Mouse (Mus musculus) liver, embryonic 11.5 days (tissue): ENCODE results near the gene 2810408A11Rik. TPM values are rescaled to one million over a fixed set of nuclear protein-coding genes. Genes with fewer than 3 reads are reported as not detected.

ENCODE experiments used
- ATAC-seq: fragments of 200-750 bp; cut with Nextera tagmentation; replicated peaks from 2 replicates; pipeline ENCODE4 v1.8.0; 2017; ENCODE audit warnings: moderate number of reproducible peaks, mild to moderate bottlenecking, moderate TSS enrichment, moderate library complexity; ENCODE audit not compliant: low FRiP score
- DNase-seq: peaks from one replicate; pipeline ENCODE4 v3.0.0-alpha.2; 2017; ENCODE audit warnings: low spot score
- H3K27ac ChIP-seq: fragments of 300-500 bp; sonication (generic); 2 replicates; pipeline ENCODE4 v1.5.1; 2014; ENCODE audit warnings: mild to moderate bottlenecking, low read depth, low read length, control low read depth
- H3K27me3 ChIP-seq: fragments of 300-500 bp; sonication (generic); replicated peaks from 2 replicates; pipeline ENCODE4 v1.6.1; 2014; ENCODE audit warnings: low read length, mixed read lengths; ENCODE audit not compliant: control insufficient read depth, insufficient read depth
- H3K36me3 ChIP-seq: fragments of 300-500 bp; sonication (generic); 2 replicates; pipeline ENCODE4 v1.6.1; 2014; ENCODE audit warnings: mild to moderate bottlenecking, low read length, moderate library complexity, mixed read lengths; ENCODE audit not compliant: control insufficient read depth, insufficient read depth
- H3K4me1 ChIP-seq: fragments of 300-500 bp; sonication (generic); replicated peaks from 2 replicates; pipeline ENCODE4 v1.6.1; 2014; ENCODE audit warnings: low read length, mixed read lengths; ENCODE audit not compliant: control insufficient read depth, insufficient read depth
- H3K4me2 ChIP-seq: fragments of 300-500 bp; sonication (generic); 2 replicates; pipeline ENCODE4 v1.6.1; 2014; ENCODE audit warnings: mild to moderate bottlenecking, control low read depth, moderate library complexity
- H3K4me3 ChIP-seq: fragments of 300-500 bp; sonication (generic); 2 replicates; pipeline ENCODE4 v1.5.1; 2014; ENCODE audit warnings: low read depth, low read length, control low read depth
- H3K9ac ChIP-seq: fragments of 300-500 bp; sonication (generic); 2 replicates; pipeline ENCODE4 v1.6.1; 2014; ENCODE audit warnings: low read depth, low read length, control low read depth
- H3K9me3 ChIP-seq: fragments of 300-500 bp; sonication (generic); 2 replicates; pipeline ENCODE4 v1.6.1; 2016; ENCODE audit warnings: low read length, inconsistent platforms, mixed read lengths; ENCODE audit not compliant: control insufficient read depth
- WGBS: fragments of 180-500 bp; shearing (Covaris S2); extraction: QIAGEN DNeasy Blood & Tissue Kit; methylation state at CpG from one replicate; pipeline ENCODE4 v1.1.7; 2014; 5-methylcytosine and 5-hydroxymethylcytosine counted together
- polyA plus RNA-seq: library from polyadenylated mRNA; unstranded; fragments of >200 nt; fragmentation: Nextera tagmentation; extraction: Ambion mirVana; gene quantifications from 2 replicates; pipeline ENCODE4 v1.2.1, GENCODE M21; 2014

The 2810408A11Rik gene
- polyA plus RNA-seq, 1 experiment from 2014 or later, result 3.2 TPM

DNA sequence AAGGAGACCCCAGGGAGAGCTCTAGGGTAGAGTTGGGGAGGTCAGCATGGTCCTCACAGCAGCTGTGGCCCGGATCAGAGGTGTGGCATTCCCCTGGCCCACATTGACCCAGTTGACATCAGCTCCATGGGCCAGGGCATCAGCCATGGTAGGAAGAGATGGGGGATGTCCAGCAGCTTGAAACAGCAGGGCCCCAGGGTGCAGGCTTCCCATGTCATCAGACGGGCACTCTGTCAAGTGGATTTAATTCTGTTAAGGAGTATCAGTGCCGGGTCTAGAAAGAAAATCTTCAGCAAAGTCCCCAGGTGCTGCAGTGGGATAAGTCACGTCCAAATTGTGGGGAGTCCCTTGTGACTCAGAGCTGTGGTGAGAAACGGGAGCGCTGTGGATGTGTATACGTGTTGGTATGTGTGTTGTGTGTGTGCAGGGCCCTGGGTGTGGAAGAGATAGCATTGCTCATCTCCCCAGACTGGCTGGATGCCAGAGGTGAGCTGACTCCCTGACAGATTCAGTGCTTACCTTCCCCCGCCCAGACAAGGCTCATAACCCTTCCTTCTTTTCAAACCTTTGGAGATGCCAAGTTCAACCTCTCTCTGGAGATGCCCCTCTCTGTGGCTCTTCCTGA lies 17.1 kb downstream of the 2810408A11Rik start:
- WGBS, result 87% methylated on average over 8 of the region's 8 CpGs
- 0 out of 2 replicates have a peak overlapping the region, but pooled peaks have one; percentile 22 for H3K27ac ChIP-seq
- ATAC-seq, result no peak

DNA sequence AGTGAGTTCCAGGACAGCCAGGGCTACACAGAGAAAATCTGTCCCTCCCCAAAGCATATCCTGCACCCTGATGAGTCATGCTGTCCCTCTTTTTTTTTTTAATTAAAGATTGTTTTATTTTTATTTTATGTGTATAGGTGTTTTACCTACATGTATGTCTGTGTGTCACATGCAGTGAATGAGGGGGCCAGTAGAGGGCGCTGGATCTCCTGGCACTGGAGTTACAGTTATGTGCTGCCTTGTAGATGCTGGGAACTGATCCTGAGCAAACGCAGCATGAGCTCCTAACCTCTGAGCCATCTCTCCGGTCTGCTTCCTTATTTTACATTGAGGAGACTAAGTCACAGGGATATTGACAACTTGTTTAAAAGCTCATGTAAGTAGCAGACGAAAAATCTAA lies 17.7 kb downstream of the 2810408A11Rik start:
- WGBS, result 61% methylated on average over 4 of the region's 4 CpGs
- Histone ChIP-seq H3K4me3 (no peak overlapping the region), H3K9ac (no peak overlapping the region), H3K27me3 (no peaks in the 10 kb centered on the region), H3K4me2 (no peak overlapping the region), H3K36me3 (no peaks in the 10 kb centered on the region), H3K4me1 (peaks cover 54% of the 10 kb centered on the region), H3K9me3 (no peaks in the 10 kb centered on the region), H3K27ac (no peak overlapping the region)
- ATAC-seq (no peak), DNase-seq (no peak)

More for the DNA sequence above, 17.1 kb downstream of the 2810408A11Rik start:
- H3K9me3 ChIP-seq, result no peaks in the 10 kb centered on the region
- H3K4me2 ChIP-seq, result no peak overlapping the region
- no peaks in the 10 kb centered on the region for H3K36me3 ChIP-seq
- DNase-seq, result no peak
- no peaks in the 10 kb centered on the region for H3K27me3 ChIP-seq
- peaks cover 49% of the 10 kb centered on the region for H3K4me1 ChIP-seq
- H3K9ac ChIP-seq, result no peak overlapping the region; the same call in 1 of the 2 replicates
- H3K4me3 ChIP-seq, result no peak overlapping the region

DNA sequence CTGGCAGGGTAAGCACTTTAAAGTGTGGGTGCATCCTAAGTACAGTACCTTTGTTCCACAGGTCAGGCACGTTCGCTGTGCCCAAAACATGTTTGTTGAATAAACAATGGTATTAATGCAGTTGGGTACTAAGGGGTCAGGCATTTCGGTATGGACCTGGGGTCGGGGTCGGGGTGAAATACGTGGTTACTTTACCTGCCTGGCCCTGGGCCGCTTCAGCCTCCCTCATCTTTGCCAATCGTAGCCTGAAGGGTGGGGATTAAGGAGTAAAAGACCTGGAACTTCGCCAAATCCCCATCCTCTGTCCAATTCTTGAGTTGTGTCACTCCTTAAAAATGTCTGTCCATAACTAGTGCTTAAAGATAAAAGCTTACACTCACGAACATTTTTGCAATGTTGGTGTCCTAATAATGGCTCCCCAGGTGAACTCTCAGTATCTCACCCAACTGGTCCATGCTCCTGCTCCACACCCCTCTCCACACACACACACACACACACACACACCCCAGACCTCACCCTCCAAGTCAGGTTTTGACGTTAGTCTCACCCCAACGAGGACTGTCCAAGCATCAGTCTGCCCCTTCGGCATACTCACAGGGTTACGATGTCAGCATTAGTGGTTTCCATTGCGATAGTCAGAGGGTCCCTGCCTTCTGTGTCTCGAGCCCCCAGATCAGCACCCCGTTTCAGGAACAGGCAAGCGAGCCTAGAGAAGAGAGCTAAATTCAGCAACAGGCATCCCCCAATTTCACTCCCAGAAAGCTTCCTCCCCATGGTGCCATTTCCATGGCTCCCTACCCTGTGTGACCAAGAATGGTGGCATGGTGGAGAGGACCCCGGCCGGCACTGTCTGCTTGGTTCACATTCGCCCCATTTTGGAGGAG lies 18.8 kb downstream of the 2810408A11Rik start:
- peak overlapping the region; percentile 57; the same call in 1 of the 2 replicates for H3K27ac ChIP-seq

DNA sequence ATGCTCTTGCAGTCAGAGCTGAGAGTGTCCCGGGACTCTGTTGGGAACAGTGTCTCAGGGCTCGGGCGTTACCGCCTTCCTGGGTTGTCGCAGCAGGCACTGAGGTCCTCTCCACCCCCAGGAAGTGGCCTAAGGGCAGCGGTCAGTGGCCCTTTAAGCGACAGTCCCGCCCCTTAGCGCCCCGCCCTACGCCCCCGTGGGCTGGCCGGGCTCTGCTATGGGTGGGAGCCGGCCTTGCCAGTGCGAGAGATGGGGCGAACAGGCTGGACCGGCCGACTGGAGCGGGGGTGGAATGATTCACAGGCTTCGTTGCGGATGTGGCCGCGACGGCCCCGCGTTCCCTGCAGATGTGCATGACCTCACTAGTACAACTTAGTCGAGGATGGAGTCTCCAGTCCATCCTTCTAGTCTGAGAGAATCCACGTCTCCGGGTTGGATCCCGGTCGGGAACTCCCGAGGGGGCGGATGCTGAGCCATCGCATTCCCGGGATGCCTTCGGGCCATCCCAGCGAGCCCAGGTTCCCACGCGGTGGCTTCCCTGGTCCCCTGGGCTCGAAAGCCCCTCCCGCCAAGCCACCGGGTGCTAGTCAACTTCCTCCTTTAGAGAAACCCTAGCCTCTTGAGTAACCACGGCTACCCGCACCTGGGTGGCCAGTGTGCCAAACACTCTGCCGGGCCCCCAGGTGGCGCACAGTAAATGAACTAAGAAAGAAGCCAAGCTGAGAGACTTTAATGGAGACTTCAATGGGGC lies 19.8 kb downstream of the 2810408A11Rik start, which contains the start of gene Kctd11:
Gene Kctd11, minus strand, starts transcription at position 554 of the 751 bp plus-strand sequence.
- no peaks in the 10 kb centered on the region for H3K27me3 ChIP-seq
- peaks cover 53% of the 10 kb centered on the region for H3K4me1 ChIP-seq
- H3K27ac ChIP-seq, result peak within 1 kb of the TSS; percentile 92
- no peaks in the 10 kb centered on the region for H3K36me3 ChIP-seq
- ATAC-seq (peak; percentile 73), DNase-seq (peak; percentile 73)
- peak within 1 kb of the TSS; percentile 80 for H3K9ac ChIP-seq
- under 1% methylated on average over 46 of the region's 46 CpGs for WGBS
- H3K9me3 ChIP-seq, result no peaks in the 10 kb centered on the region
- peak within 1 kb of the TSS; percentile 99 for H3K4me2 ChIP-seq
- peak within 1 kb of the TSS; percentile 63 for H3K4me3 ChIP-seq

More for the DNA sequence above, 18.8 kb downstream of the 2810408A11Rik start:
- Histone ChIP-seq H3K9ac (peak overlapping the region; percentile 80), H3K9me3 (no peaks in the 10 kb centered on the region), H3K27me3 (no peaks in the 10 kb centered on the region), H3K36me3 (no peaks in the 10 kb centered on the region), H3K4me2 (peak overlapping the region; percentile 99), H3K4me3 (peak overlapping the region; percentile 63), H3K4me1 (peaks cover 53% of the 10 kb centered on the region)
- WGBS, result 69% methylated on average over 21 of the region's 21 CpGs
- no peak for ATAC-seq
- no peak for DNase-seq

DNA sequence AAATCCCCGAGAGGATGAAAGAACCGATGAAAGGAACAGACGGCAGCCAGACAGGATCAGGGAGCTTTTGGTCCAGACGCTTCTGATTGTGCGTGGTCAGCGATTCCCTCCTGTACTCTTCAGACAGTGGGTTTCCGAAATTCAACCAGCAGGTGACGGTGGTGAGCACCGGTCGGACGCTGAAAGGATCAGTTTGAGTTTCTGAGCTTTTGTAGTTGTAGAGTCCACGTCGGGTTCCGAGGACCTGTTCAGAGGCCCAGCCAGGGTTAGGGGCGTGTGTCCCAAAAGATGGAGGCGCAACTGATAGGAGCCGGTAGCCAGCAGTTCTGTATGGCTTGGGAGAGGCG lies 20.3 kb downstream of the 2810408A11Rik start:
- DNase-seq, result peak; percentile 85
- peak overlapping the region; percentile 80 for H3K9ac ChIP-seq
- peak overlapping the region; percentile 63 for H3K4me3 ChIP-seq
- H3K4me2 ChIP-seq, result peak overlapping the region; percentile 99
- ATAC-seq, result peak; percentile 46
- peaks cover 57% of the 10 kb centered on the region for H3K4me1 ChIP-seq
- H3K9me3 ChIP-seq, result no peaks in the 10 kb centered on the region
- H3K27me3 ChIP-seq, result no peaks in the 10 kb centered on the region
- no peaks in the 10 kb centered on the region for H3K36me3 ChIP-seq
- H3K27ac ChIP-seq, result peak overlapping the region; percentile 92
- WGBS, result under 1% methylated on average over 18 of the region's 18 CpGs

DNA sequence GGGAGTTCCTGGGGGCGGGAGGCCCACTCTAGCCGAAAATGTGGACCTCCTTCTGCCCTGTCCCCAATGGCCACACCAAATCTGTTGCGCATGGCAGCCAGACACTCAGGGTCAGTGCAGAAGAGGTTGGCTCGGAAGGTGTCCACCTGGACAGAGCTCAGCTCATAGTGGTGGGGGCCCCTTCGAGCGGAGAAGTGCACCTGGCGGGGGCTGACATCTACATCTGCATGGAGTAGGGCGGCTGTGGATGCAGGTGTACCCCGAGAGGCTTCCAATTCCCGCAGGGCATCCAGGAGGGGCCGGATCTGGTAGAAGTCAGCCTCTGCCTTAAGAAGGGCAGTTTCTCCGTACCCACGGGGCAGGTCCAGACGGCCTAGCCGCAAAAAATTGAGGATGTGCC lies 21.1 kb downstream of the 2810408A11Rik start:
- no peaks in the 10 kb centered on the region for H3K27me3 ChIP-seq
- DNase-seq (no peak), ATAC-seq (no peak)
- peak overlapping the region; percentile 63 for H3K4me3 ChIP-seq
- 61% methylated on average over 15 of the region's 15 CpGs for WGBS
- no peaks in the 10 kb centered on the region for H3K9me3 ChIP-seq
- H3K4me2 ChIP-seq, result peak overlapping the region; percentile 99
- H3K36me3 ChIP-seq, result no peaks in the 10 kb centered on the region
- peaks cover 57% of the 10 kb centered on the region for H3K4me1 ChIP-seq
- H3K9ac ChIP-seq, result peak overlapping the region; percentile 80
- peak overlapping the region; percentile 92 for H3K27ac ChIP-seq

DNA sequence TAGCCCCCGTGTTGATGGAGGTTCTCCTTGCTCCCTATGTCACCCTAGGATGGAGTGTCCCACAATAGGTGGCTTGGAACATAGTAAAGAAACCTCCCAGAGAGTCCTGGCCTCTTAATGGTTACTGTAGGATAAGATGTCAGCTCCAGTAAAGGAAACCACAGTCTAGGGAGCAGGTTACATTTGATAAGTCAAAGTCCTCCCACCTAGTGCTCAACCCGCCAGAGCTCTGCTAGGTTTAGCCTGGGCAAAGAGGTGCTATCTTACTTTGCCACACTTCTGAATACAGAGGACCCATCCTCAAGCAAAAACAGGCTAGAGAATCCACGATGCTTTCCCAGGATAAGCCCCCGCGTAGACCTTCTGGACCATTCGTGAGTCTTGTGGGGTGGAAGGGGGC lies 21.8 kb downstream of the 2810408A11Rik start:
- ATAC-seq (peak; percentile 79), DNase-seq (no peak)
- peaks cover 57% of the 10 kb centered on the region for H3K4me1 ChIP-seq
- no peaks in the 10 kb centered on the region for H3K9me3 ChIP-seq
- no peaks in the 10 kb centered on the region for H3K27me3 ChIP-seq
- 50% methylated on average over 6 of the region's 6 CpGs for WGBS
- H3K4me2 ChIP-seq, result peak overlapping the region; percentile 99
- peak overlapping the region; percentile 15 for H3K9ac ChIP-seq
- peak overlapping the region; percentile 63 for H3K4me3 ChIP-seq
- H3K36me3 ChIP-seq, result no peaks in the 10 kb centered on the region
- H3K27ac ChIP-seq, result peak overlapping the region; percentile 92

DNA sequence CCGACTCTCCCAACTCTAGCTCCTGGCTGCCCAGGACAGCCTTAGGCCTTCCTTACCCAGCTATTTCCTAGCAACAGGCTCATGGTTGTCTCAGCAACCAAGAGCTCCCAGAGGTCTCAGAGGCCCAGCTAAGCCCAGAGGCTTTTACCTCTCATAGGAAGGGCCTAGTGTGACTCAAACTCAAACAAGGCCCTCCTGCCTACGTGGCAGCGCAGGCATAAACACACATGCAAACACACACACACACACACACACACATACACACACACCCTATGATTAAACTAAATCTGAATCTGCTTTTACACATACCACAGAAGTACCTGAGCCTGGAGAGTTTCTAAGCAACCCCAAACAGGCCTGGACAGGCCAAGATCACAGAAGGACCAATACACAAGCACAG lies 22.4 kb downstream of the 2810408A11Rik start:
- DNase-seq (no peak), ATAC-seq (no peak)
- Histone ChIP-seq H3K4me1 (peaks cover 57% of the 10 kb centered on the region), H3K4me2 (peak overlapping the region; percentile 99), H3K9ac (peak overlapping the region; percentile 25; the same call in 1 of the 2 replicates), H3K27me3 (no peaks in the 10 kb centered on the region), H3K36me3 (no peaks in the 10 kb centered on the region), H3K4me3 (peak overlapping the region; percentile 63; the same call in 1 of the 2 replicates), H3K27ac (peak overlapping the region; percentile 92), H3K9me3 (no peaks in the 10 kb centered on the region)
- 84% methylated on average over 3 of the region's 3 CpGs for WGBS
